8 mouse cellular contexts compared by ENCODE assay signal in genomic region chr16:21339460-21340081, GRCm38 (mm10).
DNase-seq lines count a peak whose midpoint lies in the region; ATAC-seq and TF ChIP-seq lines count a peak whose summit lies in the region.

No protein-coding gene starts in this region.

- H3K79me2 ChIP-seq in myocyte (ENCODE audit: control insufficient read depth, insufficient read depth) = no peaks in the 10 kb centered on the region

- WGBS in hindbrain, embryonic 16.5 days = 13% methylated on average over 11 of the region's 11 CpGs
- WGBS in limb, embryonic 10.5 days = 44% methylated on average over 11 of the region's 11 CpGs

- peak overlapping the region; percentile 79 for H3K27ac ChIP-seq in gastrocnemius, adult 2 months
- H3K27ac ChIP-seq in hindbrain, embryonic 16.5 days (ENCODE audit: low read depth, low read length) = peak overlapping the region; percentile 89
- H3K27ac ChIP-seq in limb, embryonic 10.5 days = peak overlapping the region; percentile 91

- H3K4me2 ChIP-seq in hindbrain, embryonic 16.5 days (ENCODE audit: low read length) = peak overlapping the region; percentile 15; the same call in 1 of the 2 replicates
- peak overlapping the region; percentile 93 for H3K4me2 ChIP-seq in myocyte (ENCODE audit: low read depth)

- peaks cover 13% of the 10 kb centered on the region for H3K4me1 ChIP-seq in hindbrain, embryonic 16.5 days (ENCODE audit: control insufficient read depth, insufficient read depth, low read depth, low read length)
- peaks cover 35% of the 10 kb centered on the region for H3K4me1 ChIP-seq in limb, embryonic 10.5 days

- no peaks in the 10 kb centered on the region for H3K36me3 ChIP-seq in hindbrain, embryonic 16.5 days (ENCODE audit: control insufficient read depth, insufficient read depth, low read length)
- H3K36me3 ChIP-seq in limb, embryonic 10.5 days = no peaks in the 10 kb centered on the region
- no peaks in the 10 kb centered on the region for H3K36me3 ChIP-seq in myocyte (ENCODE audit: control insufficient read depth, insufficient read depth)

- no peak for TF ChIP-seq CTCF in gastrocnemius, adult 2 months (IDR thresholded peaks at IDR 0.05)

- no peak for TF ChIP-seq POLR2A in myocyte (IDR thresholded peaks at IDR 0.05; ENCODE audit: insufficient read length, low read depth)

- no peaks in the 10 kb centered on the region for H3K9me3 ChIP-seq in hindbrain, embryonic 16.5 days (ENCODE audit: control insufficient read depth, low read length)
- no peaks in the 10 kb centered on the region for H3K9me3 ChIP-seq in limb, embryonic 10.5 days (replicated peaks)

- H3ac ChIP-seq in myocyte (ENCODE audit: control insufficient read depth, insufficient read length) = no peak overlapping the region

- ATAC-seq in hindbrain, embryonic 16.5 days = peak; percentile 94
- ATAC-seq in megakaryocyte-erythroid progenitor cell, adult 5-6 weeks (replicated peaks; ENCODE audit: low FRiP score, low TSS enrichment, poor library complexity, severe bottlenecking) = no peak

- H3K27me3 ChIP-seq in hindbrain, embryonic 16.5 days (replicated peaks; ENCODE audit: control insufficient read depth, insufficient read depth, low read length) = no peaks in the 10 kb centered on the region; the same call in 1 of the 2 replicates
- no peaks in the 10 kb centered on the region for H3K27me3 ChIP-seq in limb, embryonic 10.5 days (ENCODE audit: low read depth, poor library complexity, severe bottlenecking)
- H3K27me3 ChIP-seq in myocyte (ENCODE audit: control insufficient read depth, insufficient read depth, insufficient read length) = no peaks in the 10 kb centered on the region

- 0 out of 2 replicates have a peak overlapping the region, but pooled peaks have one; percentile 33 for H3K9ac ChIP-seq in hindbrain, embryonic 16.5 days (ENCODE audit: low read depth, low read length)

- peak; percentile 37 for DNase-seq in adrenal gland, adult 8-10 months
- peak; percentile 82 to 83 for DNase-seq in cerebellum, postnatal 25 days
- DNase-seq in gastrocnemius, adult 2 months = peak; percentile 63
- peak; percentile 51 for DNase-seq in limb, embryonic 10.5 days (ENCODE audit: low spot score)
- peak; percentile 65 to 67 for DNase-seq in urinary bladder, adult 18-20 months (ENCODE audit: low spot score in 2 of 2)

- intact Hi-C loops in gastrocnemius, adult 2 months (cut with DNase I) = no loop called here

- H3K4me3 ChIP-seq in gastrocnemius, adult 2 months = peak overlapping the region; percentile 51
- H3K4me3 ChIP-seq in hindbrain, embryonic 16.5 days (ENCODE audit: low read length) = no peak overlapping the region
- H3K4me3 ChIP-seq in limb, embryonic 10.5 days = no peak overlapping the region
- no peak overlapping the region for H3K4me3 ChIP-seq in myocyte

TF ChIP-seq in myocyte, 11 proteins besides CTCF, POLR2A, EP300 and RAD21:
- TF ChIP-seq MYOG (IDR thresholded peaks at IDR 0.05; ENCODE audit: control insufficient read depth in 1 of 3, insufficient read depth in 1 of 3, insufficient read length in 2 of 3, low read depth in 2 of 3) (no peak), CEBPB (IDR thresholded peaks at IDR 0.05; ENCODE audit: insufficient read depth, poor library complexity, severe bottlenecking) (peak; percentile 70), TCF3 (IDR thresholded peaks at IDR 0.05; ENCODE audit: insufficient read length, low read depth) (no peak), MAX (IDR thresholded peaks at IDR 0.05; ENCODE audit: low read depth) (no peak), POLR2AphosphoS2 (IDR thresholded peaks at IDR 0.05; ENCODE audit: insufficient read length, low read depth) (peak; percentile 16), USF1 (IDR thresholded peaks at IDR 0.05; ENCODE audit: low read depth) (no peak), TCF12 (IDR thresholded peaks at IDR 0.05; ENCODE audit: insufficient read depth, poor library complexity, severe bottlenecking) (no peak), MYOD1 (IDR thresholded peaks at IDR 0.05; ENCODE audit: control insufficient read depth in 1 of 3, insufficient read length in 2 of 3, low read depth in 2 of 3) (no peak), SRF (IDR thresholded peaks at IDR 0.05; ENCODE audit: control insufficient read depth, insufficient read length, low read depth) (no peak), REST (IDR thresholded peaks at IDR 0.05; ENCODE audit: insufficient read depth, insufficient read length) (no peak)
